Mouse (Mus musculus) v-Abl transformed pro-B cells (cell line): ENCODE results near the gene 2900011O08Rik.
"Not testable (repeated sequence)": the region's sequence is repeated elsewhere in the genome, so short reads cannot be mapped to it uniquely, and the experiment has no call there.

Source experiments
- in situ Hi-C, 2 experiments: fragments of 400-800 bp; cut with MboI; formaldehyde crosslinking; loops; one replicate each; pipeline ENCODE4 v1.15.1; 2025; ENCODE audit not compliant: unreplicated experiment in 2 of 2

2900011O08Rik gene

GRCm38 (mm10) chr16:14058541-14058940 is 72.1 kb downstream of the 2900011O08Rik start:
- in situ Hi-C loops = no loop called here

GRCm38 (mm10) chr16:14059118-14059854 is 72.9 kb downstream of the 2900011O08Rik start:
- in situ Hi-C loops = no loop called here

GRCm38 (mm10) chr16:14059869-14060268 is 73.5 kb downstream of the 2900011O08Rik start:
- in situ Hi-C loops = no loop called here

GRCm38 (mm10) chr16:14066571-14066970 is 80.2 kb downstream of the 2900011O08Rik start:
- in situ Hi-C loops = not testable (repeated sequence)

GRCm38 (mm10) chr16:14068701-14069100 is 82.3 kb downstream of the 2900011O08Rik start:
- in situ Hi-C loops = not testable (repeated sequence)

GRCm38 (mm10) chr16:14070471-14071169 is 84.2 kb downstream of the 2900011O08Rik start:
- in situ Hi-C loops = no loop called here

GRCm38 (mm10) chr16:14082925-14083324 is 96.5 kb downstream of the 2900011O08Rik start:
- in situ Hi-C loops = no loop called here

- in situ Hi-C loops = no loop called here
Observed at GRCm38 (mm10) chr16:14088249-14088648, 101.8 kb downstream of the 2900011O08Rik start.

GRCm38 (mm10) chr16:14089296-14089695 is 102.9 kb downstream of the 2900011O08Rik start:
- in situ Hi-C loops = no loop called here

GRCm38 (mm10) chr16:14091771-14092170 is 105.4 kb downstream of the 2900011O08Rik start:
- in situ Hi-C loops = no loop called here

- in situ Hi-C loops = no loop called here
Observed at GRCm38 (mm10) chr16:14105891-14106290, 119.5 kb downstream of the 2900011O08Rik start.

GRCm38 (mm10) chr16:14109651-14110230 is 123.3 kb downstream of the 2900011O08Rik start:
- in situ Hi-C loops = no loop called here

GRCm38 (mm10) chr16:14110922-14111321 is 124.5 kb downstream of the 2900011O08Rik start:
- in situ Hi-C loops = no loop called here

- in situ Hi-C loops = no loop called here
Observed at GRCm38 (mm10) chr16:14112133-14112532, 125.7 kb downstream of the 2900011O08Rik start.

GRCm38 (mm10) chr16:14112742-14113141 is 126.3 kb downstream of the 2900011O08Rik start:
- in situ Hi-C loops = no loop called here

- in situ Hi-C loops = no loop called here
Observed at GRCm38 (mm10) chr16:14117299-14117698, 130.9 kb downstream of the 2900011O08Rik start.

- in situ Hi-C loops = no loop called here
Observed at GRCm38 (mm10) chr16:14120941-14121340, 134.5 kb downstream of the 2900011O08Rik start.

GRCm38 (mm10) chr16:14121563-14121962 is 135.2 kb downstream of the 2900011O08Rik start:
- in situ Hi-C loops = no loop called here

GRCm38 (mm10) chr16:14122586-14122985 is 136.2 kb downstream of the 2900011O08Rik start:
- in situ Hi-C loops = no loop called here

- in situ Hi-C loops = no loop called here
Observed at GRCm38 (mm10) chr16:14123901-14124300, 137.5 kb downstream of the 2900011O08Rik start.

- in situ Hi-C loops = no loop called here
Observed at GRCm38 (mm10) chr16:14124709-14125108, 138.3 kb downstream of the 2900011O08Rik start.
